Mouse (Mus musculus) layer of hippocampus, adult 11-12 months (tissue): ENCODE measurements around the gene Adk.

Experiments
- DNase-seq: peaks from one replicate; pipeline ENCODE4 v3.0.0; 2022; ENCODE audit warnings: low spot score

Adk gene

GRCm38 (mm10) chr14:21101562-21101961 is 49.2 kb downstream of the Adk start:
- DNase-seq: no peak

- DNase-seq: no peak
These were observed 50.4 kb downstream of the Adk start for GRCm38 (mm10) chr14:21102666-21103203.

- no peak for DNase-seq
These were observed 52.7 kb downstream of the Adk start for GRCm38 (mm10) chr14:21105049-21105448.

- no peak for DNase-seq
These were observed 54.2 kb downstream of the Adk start for GRCm38 (mm10) chr14:21106582-21106981.

- no peak for DNase-seq
These were observed 55.2 kb downstream of the Adk start for GRCm38 (mm10) chr14:21107551-21107950.

GRCm38 (mm10) chr14:21110492-21110891 is 58.1 kb downstream of the Adk start:
- DNase-seq: no peak

- DNase-seq: no peak
These were observed 59.1 kb downstream of the Adk start for GRCm38 (mm10) chr14:21111500-21111899.

GRCm38 (mm10) chr14:21112174-21112573 is 59.8 kb downstream of the Adk start:
- no peak for DNase-seq

- no peak for DNase-seq
These were observed 60.4 kb downstream of the Adk start for GRCm38 (mm10) chr14:21112742-21113141.

GRCm38 (mm10) chr14:21114339-21114738 is 62.0 kb downstream of the Adk start:
- DNase-seq: no peak

- DNase-seq: no peak
These were observed 62.9 kb downstream of the Adk start for GRCm38 (mm10) chr14:21115318-21115717.

- peak; percentile 23 for DNase-seq
These were observed 63.6 kb downstream of the Adk start for GRCm38 (mm10) chr14:21115888-21116460.

GRCm38 (mm10) chr14:21118095-21118494 is 65.7 kb downstream of the Adk start:
- no peak for DNase-seq

- no peak for DNase-seq
These were observed 67.4 kb downstream of the Adk start for GRCm38 (mm10) chr14:21119653-21120313.

- DNase-seq: peak; percentile 62
These were observed 68.1 kb downstream of the Adk start for GRCm38 (mm10) chr14:21120473-21120872.

- DNase-seq: no peak
These were observed 74.8 kb downstream of the Adk start for GRCm38 (mm10) chr14:21127215-21127614.

- peak; percentile 79 for DNase-seq
These were observed 84.5 kb downstream of the Adk start for GRCm38 (mm10) chr14:21136906-21137305.

- DNase-seq: no peak
These were observed 90.2 kb downstream of the Adk start for GRCm38 (mm10) chr14:21142603-21143002.

GRCm38 (mm10) chr14:21143406-21144115 is 91.2 kb downstream of the Adk start:
- peak; percentile 41 for DNase-seq

GRCm38 (mm10) chr14:21147171-21147570 is 94.8 kb downstream of the Adk start:
- no peak for DNase-seq

- DNase-seq: no peak
These were observed 97.9 kb downstream of the Adk start for GRCm38 (mm10) chr14:21150301-21150700.

GRCm38 (mm10) chr14:21152055-21152454 is 99.7 kb downstream of the Adk start:
- no peak for DNase-seq

- no peak for DNase-seq
These were observed 113.3 kb downstream of the Adk start for GRCm38 (mm10) chr14:21165706-21166105.
